Mouse (Mus musculus) stomach, embryonic 16.5 days (tissue): ENCODE results near the gene B3gnt2. TPM values are rescaled to one million over a fixed set of nuclear protein-coding genes. Genes with fewer than 3 reads are reported as not detected.

Experiments used
- ATAC-seq: fragments of 200-750 bp; cut with Nextera tagmentation; 2 replicates; pipeline ENCODE4 v1.8.0; 2017; ENCODE audit warnings: moderate number of reproducible peaks, moderate TSS enrichment; ENCODE audit not compliant: insufficient read depth, low FRiP score
- H3K27ac ChIP-seq: fragments of 300-500 bp; sonication (generic); 2 replicates; pipeline ENCODE4 v1.5.1; 2014; ENCODE audit warnings: low read length
- H3K27me3 ChIP-seq: fragments of 300-500 bp; sonication (generic); 2 replicates; pipeline ENCODE4 v1.6.1; 2014; ENCODE audit warnings: low read length, control low read depth, mixed read lengths; ENCODE audit not compliant: control insufficient read depth, insufficient read depth
- H3K36me3 ChIP-seq: fragments of 300-500 bp; sonication (generic); 2 replicates; pipeline ENCODE4 v1.6.1; 2014; ENCODE audit warnings: low read length; ENCODE audit not compliant: control insufficient read depth, insufficient read depth
- H3K4me1 ChIP-seq: fragments of 300-500 bp; sonication (generic); 2 replicates; pipeline ENCODE4 v1.6.1; 2014; ENCODE audit warnings: low read length, control low read depth, mixed read lengths; ENCODE audit not compliant: control insufficient read depth, insufficient read depth
- H3K4me2 ChIP-seq: fragments of 300-500 bp; sonication (generic); 2 replicates; pipeline ENCODE4 v1.6.1; 2014; ENCODE audit warnings: low read depth, low read length, mixed read lengths
- H3K4me3 ChIP-seq: fragments of 300-500 bp; sonication (generic); replicated peaks from 2 replicates; pipeline ENCODE4 v1.5.1; 2014; ENCODE audit warnings: mild to moderate bottlenecking, low read length
- H3K9ac ChIP-seq: fragments of 300-500 bp; sonication (generic); 2 replicates; pipeline ENCODE4 v1.6.1; 2014; ENCODE audit warnings: low read length
- H3K9me3 ChIP-seq: fragments of 300-500 bp; sonication (generic); replicated peaks from 2 replicates; pipeline ENCODE4 v1.6.1; 2016; ENCODE audit warnings: low read length, control low read depth; ENCODE audit not compliant: control insufficient read depth
- WGBS: fragments of 180-500 bp; shearing (Covaris S2); extraction: QIAGEN DNeasy Blood & Tissue Kit; methylation state at CpG from one replicate; pipeline ENCODE4 v1.1.7; 2014; 5-methylcytosine and 5-hydroxymethylcytosine counted together
- polyA plus RNA-seq: library from polyadenylated mRNA; unstranded; fragments of >200 nt; fragmentation: Nextera tagmentation; extraction: Ambion mirVana; gene quantifications from 2 replicates; pipeline ENCODE4 v1.2.1, GENCODE M21; 2015

B3gnt2 gene
- polyA plus RNA-seq, 1 experiment from 2014 or later = 12.7 TPM

DNA sequence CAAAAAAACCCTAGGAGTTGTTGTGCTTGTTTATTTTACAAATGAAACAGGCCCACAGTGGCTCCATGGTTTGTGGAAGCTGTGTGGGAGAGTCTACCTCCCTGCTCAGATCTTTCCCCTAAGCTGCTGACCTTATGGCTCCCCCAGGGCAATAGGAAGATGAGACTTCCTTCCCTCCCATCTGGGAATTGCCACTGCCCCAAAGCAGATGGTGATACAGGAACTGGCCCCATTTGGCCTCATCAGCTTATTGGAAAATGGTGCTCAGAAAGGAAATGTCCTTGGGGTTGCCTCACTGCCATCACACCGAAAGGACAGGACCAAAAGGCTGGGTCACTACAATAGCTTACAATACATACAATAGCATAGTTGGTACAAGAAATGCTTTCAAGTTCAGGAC is 97.7 kb downstream of the B3gnt2 start:
- 78% methylated on average over 1 of the region's 1 CpGs for WGBS
- no peak overlapping the region for H3K4me3 ChIP-seq
- ATAC-seq = no peak
- H3K27ac ChIP-seq = no peak overlapping the region
- no peaks in the 10 kb centered on the region for H3K27me3 ChIP-seq
- no peak overlapping the region for H3K9ac ChIP-seq
- H3K36me3 ChIP-seq = no peaks in the 10 kb centered on the region
- no peaks in the 10 kb centered on the region for H3K4me1 ChIP-seq
- H3K4me2 ChIP-seq = no peak overlapping the region
- no peaks in the 10 kb centered on the region for H3K9me3 ChIP-seq

DNA sequence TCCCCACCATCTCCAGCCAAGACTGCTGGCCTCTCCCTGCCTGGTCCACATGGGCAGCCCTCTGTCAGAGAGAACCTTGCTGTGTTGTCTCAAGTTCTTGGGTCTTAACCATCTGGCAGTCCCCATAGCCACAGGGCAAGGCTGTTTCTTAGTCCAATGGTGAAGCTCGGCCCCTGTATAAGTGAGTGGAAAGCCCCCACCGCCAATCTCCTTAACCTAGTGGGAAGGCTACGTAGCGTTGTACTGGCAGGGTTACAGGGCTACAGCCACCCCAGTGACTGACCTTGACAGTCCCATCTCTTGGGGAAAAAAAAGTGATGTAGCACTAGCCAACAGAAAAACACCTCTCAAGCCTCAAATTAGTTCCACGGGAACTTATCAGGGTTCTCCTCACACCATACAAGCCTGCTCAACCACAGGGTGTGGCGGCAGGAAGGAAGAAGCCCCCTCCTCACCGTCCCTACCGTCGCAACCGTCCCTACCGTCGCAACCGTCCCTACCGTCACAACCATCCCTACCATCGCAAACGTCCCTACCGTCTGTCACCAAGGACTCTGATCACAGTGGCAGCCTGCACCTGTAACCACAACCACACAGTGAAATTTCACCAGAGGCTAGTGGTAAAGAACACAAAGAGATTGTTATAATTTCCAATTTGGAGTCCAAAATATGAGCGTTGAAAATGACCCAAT is 98.4 kb downstream of the B3gnt2 start:
- H3K9ac ChIP-seq = no peak overlapping the region
- no peak overlapping the region for H3K27ac ChIP-seq
- H3K4me2 ChIP-seq = no peak overlapping the region
- H3K4me3 ChIP-seq = no peak overlapping the region
- H3K27me3 ChIP-seq = no peaks in the 10 kb centered on the region
- ATAC-seq = no peak
- H3K36me3 ChIP-seq = no peaks in the 10 kb centered on the region
- 86% methylated on average over 18 of the region's 18 CpGs for WGBS
- H3K4me1 ChIP-seq = no peaks in the 10 kb centered on the region
- no peaks in the 10 kb centered on the region for H3K9me3 ChIP-seq

DNA sequence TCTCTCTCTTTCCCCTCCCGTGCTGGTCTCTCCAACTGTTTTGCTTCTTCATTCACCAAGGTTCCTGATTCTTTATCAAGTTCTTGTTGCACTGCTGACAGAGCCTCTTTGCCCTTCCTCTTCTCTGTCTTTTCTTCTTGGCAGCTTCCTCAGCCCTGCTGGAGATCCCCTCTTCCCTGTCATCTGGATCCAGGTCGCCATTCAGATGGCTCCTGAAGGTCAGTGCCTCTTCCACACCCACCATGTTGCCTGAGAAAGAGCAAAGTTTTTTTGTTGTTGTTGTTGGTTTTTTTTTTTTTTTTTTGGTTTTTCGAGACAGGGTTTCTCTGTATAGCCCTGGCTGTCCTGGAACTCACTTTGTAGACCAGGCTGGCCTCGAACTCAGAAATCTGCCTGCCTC is 101.0 kb downstream of the B3gnt2 start:
- Histone ChIP-seq H3K9me3 (no peaks in the 10 kb centered on the region), H3K4me2 (no peak overlapping the region), H3K36me3 (no peaks in the 10 kb centered on the region), H3K27me3 (no peaks in the 10 kb centered on the region), H3K4me1 (no peaks in the 10 kb centered on the region), H3K4me3 (no peak overlapping the region), H3K27ac (no peak overlapping the region), H3K9ac (no peak overlapping the region)
- no peak for ATAC-seq
- 87% methylated on average over 4 of the region's 4 CpGs for WGBS

DNA sequence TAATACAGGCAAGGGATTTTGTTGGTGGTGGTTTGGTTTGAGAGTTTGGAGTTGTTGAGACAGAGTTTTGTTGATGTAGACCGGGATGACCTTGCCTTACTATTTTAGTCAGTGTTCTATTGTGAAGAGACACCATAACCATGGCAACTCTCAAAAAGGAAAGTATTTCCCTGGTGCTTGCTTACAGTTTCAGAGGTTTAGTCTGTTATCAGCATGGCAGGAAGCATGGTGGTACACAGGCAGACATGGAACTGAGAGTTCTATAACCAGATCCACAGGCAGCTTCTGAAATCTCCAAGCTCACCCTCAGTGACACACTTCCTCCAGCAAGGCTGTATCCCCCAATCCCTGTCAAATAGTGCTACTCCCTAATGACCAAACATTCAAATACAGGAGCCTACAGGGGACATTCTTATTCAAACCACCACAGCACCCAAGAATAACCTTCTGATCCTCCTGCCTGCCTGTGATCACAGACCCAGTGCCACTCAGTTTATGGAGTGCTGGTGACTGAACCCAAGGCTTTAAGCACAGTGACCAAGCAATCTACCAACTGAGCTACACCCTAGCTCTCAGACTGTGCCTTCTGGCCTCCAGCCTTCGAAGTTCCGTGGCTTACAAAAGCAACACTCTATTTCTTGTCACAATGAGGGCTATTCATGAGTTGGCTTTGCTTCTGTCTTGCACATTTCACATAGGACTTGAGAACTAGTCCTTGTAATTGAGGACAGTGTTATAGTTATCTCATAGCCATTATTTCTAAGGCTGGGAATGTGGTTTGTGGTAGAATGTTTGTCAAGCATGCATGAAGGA is 104.4 kb downstream of the B3gnt2 start:
- no peak overlapping the region for H3K4me2 ChIP-seq
- H3K4me3 ChIP-seq = no peak overlapping the region
- no peak overlapping the region for H3K9ac ChIP-seq
- H3K27ac ChIP-seq = no peak overlapping the region
- no peaks in the 10 kb centered on the region for H3K9me3 ChIP-seq
- H3K36me3 ChIP-seq = no peaks in the 10 kb centered on the region
- ATAC-seq = no peak
- no peaks in the 10 kb centered on the region for H3K4me1 ChIP-seq
- 86% methylated on average over 3 of the region's 3 CpGs for WGBS
- no peaks in the 10 kb centered on the region for H3K27me3 ChIP-seq

DNA sequence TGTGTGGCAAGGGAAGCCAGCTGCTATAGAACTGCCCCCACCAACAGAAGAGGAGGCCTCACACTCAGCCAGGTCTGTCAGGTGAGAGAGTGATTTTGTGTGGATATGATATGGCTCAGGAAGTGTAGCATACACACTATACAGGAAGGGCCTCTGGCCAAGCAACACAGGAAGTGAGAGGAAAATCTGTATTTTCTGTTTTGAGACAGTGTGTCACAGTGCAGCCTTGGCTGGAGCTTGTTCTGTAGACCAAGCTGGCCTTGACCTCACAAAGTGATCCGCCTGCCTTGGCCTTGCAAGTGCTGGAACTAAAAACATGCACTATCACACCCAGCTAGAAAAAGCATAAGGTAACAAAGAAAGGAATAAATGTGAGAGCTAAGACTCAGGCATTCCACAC is 105.6 kb downstream of the B3gnt2 start:
- Histone ChIP-seq H3K36me3 (no peaks in the 10 kb centered on the region), H3K4me1 (no peaks in the 10 kb centered on the region), H3K4me2 (no peak overlapping the region), H3K9ac (no peak overlapping the region), H3K9me3 (no peaks in the 10 kb centered on the region), H3K27ac (no peak overlapping the region), H3K4me3 (no peak overlapping the region), H3K27me3 (no peaks in the 10 kb centered on the region)
- WGBS = 69% methylated on average over 1 of the region's 1 CpGs
- no peak for ATAC-seq

DNA sequence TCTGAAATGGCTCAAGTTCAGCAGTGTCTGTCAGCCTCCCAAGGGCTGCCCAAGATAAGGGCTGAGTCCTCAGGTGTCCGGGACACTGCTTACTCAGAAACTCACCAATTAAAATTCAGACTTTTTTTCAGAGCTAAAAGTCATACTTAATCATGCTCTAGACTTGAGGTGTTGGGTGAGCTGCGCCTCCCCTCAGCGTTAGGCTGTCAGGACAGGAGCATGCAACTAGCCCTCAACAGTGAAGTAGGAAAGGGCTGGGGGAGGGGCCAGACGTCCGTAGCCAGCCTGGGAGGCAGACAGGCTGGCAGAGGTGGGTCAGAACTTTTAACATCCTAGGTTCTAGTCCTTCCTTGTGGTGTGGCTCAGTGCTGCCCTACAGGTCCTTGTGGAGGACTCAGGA is 108.2 kb downstream of the B3gnt2 start:
- Histone ChIP-seq H3K27me3 (no peaks in the 10 kb centered on the region), H3K9me3 (no peaks in the 10 kb centered on the region), H3K4me1 (no peaks in the 10 kb centered on the region), H3K27ac (no peak overlapping the region), H3K9ac (no peak overlapping the region), H3K36me3 (no peaks in the 10 kb centered on the region), H3K4me3 (no peak overlapping the region), H3K4me2 (no peak overlapping the region)
- 30% methylated on average over 5 of the region's 5 CpGs for WGBS
- ATAC-seq = no peak

DNA sequence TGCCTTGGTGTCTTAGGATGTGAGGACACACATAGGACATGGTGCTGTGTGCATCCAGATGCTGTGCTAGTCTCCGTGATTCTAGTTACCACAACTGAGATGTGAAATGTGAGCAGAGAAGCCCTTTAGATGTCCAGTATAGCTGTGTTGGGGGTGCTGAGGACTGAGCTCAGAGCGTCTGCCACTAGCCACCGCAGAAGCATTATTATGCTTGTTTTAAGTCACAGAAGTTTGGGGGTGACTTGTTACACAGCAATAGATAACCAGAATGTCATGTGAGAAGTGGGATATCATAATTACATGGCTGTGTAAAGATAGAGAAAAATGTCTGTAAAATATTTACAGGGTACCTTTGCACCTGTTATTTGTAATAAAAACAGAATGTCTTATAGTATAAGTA is 109.2 kb downstream of the B3gnt2 start:
- no peak overlapping the region for H3K27ac ChIP-seq
- H3K9ac ChIP-seq = no peak overlapping the region
- no peaks in the 10 kb centered on the region for H3K27me3 ChIP-seq
- H3K36me3 ChIP-seq = no peaks in the 10 kb centered on the region
- no peak for ATAC-seq
- no peaks in the 10 kb centered on the region for H3K4me1 ChIP-seq
- H3K4me3 ChIP-seq = no peak overlapping the region
- 85% methylated on average over 3 of the region's 3 CpGs for WGBS
- H3K9me3 ChIP-seq = peaks cover 2% of the 10 kb centered on the region; the same call in 1 of the 2 replicates
- H3K4me2 ChIP-seq = no peak overlapping the region

DNA sequence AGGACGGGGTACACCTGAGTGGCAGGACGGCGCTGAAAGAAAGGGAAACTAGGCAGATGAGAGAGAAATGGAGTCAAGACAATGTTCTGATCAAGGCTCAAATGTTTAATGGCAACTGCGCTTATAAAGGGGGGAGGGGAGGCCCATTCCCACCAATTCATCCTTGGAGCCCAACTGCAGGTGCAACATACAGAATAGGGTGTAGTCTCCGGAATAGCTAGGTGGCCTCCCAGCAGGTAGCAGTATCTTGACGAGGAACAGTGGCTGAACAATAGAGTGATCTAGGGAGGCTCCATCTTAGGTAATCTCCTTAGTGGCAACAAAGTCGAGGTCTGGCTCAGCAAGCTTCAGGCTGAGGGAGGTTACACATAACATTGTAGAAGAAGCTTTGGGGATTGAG is 113.4 kb downstream of the B3gnt2 start:
- no peak for ATAC-seq
- H3K36me3 ChIP-seq = no peaks in the 10 kb centered on the region
- H3K4me3 ChIP-seq = no peak overlapping the region
- H3K27ac ChIP-seq = no peak overlapping the region
- 78% methylated on average over 7 of the region's 7 CpGs for WGBS
- no peak overlapping the region for H3K9ac ChIP-seq
- peaks cover 15% of the 10 kb centered on the region; the same call in 1 of the 2 replicates for H3K9me3 ChIP-seq
- H3K4me1 ChIP-seq = 0 out of 2 replicates have a peak, but pooled peaks cover 2% of the 10 kb centered on the region
- H3K27me3 ChIP-seq = no peaks in the 10 kb centered on the region
- H3K4me2 ChIP-seq = no peak overlapping the region

DNA sequence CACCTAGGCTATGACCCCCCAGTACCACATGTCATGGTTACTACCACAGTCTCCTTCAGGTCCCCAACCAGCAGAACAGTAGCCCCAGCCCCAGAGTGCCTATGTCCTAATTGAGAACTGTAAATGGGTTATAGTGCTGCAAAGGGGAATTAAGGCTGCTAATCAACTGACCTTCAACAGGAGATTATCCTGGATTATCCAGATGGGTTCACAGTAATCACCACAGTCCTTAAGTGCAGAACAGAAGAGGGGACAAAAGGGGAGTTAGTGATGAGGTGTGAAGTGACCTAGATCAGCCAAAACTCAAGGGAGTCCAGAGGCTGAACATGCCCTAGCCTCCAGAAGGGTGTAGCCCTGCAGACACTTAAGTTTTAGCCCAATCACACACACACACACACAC is 115.4 kb downstream of the B3gnt2 start:
- H3K36me3 ChIP-seq = no peaks in the 10 kb centered on the region
- H3K27ac ChIP-seq = no peak overlapping the region
- H3K4me3 ChIP-seq = no peak overlapping the region
- no peak overlapping the region for H3K4me2 ChIP-seq
- peaks cover 15% of the 10 kb centered on the region; the same call in 1 of the 2 replicates for H3K9me3 ChIP-seq
- H3K4me1 ChIP-seq = 0 out of 2 replicates have a peak, but pooled peaks cover 5% of the 10 kb centered on the region
- no peak overlapping the region for H3K9ac ChIP-seq
- ATAC-seq = 0 out of 2 replicates have a peak, but pooled peaks have one; percentile 7
- no peaks in the 10 kb centered on the region for H3K27me3 ChIP-seq
